Mouse (Mus musculus) brain, adult 2 months (tissue): ENCODE measurements around the gene Rfx7.

Source experiments
- DNase-seq: peaks from one replicate; pipeline ENCODE4 v3.0.0; 2011; ENCODE audit warnings: low read depth, low spot score

Gene Rfx7

DNA sequence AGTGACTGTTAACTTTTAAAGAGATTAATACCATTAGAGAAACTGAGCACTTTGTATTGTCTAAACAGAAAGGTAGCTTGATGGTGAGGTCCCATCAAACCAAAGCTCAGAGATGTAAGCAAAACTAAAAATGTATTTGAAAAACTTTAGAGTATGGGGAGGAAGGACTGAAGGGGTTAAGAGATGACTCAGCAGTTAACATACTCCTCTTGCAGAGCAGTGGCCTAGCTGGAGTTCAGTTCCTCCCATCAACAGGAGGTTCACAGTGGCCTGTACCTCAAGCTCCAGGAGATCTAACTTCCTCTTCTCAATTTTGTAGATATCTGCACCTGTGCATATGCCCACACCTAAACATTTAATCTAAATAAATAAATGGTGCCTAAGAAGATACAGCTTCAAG lies 11.6 kb downstream of the Rfx7 start:
- no peak for DNase-seq

DNA sequence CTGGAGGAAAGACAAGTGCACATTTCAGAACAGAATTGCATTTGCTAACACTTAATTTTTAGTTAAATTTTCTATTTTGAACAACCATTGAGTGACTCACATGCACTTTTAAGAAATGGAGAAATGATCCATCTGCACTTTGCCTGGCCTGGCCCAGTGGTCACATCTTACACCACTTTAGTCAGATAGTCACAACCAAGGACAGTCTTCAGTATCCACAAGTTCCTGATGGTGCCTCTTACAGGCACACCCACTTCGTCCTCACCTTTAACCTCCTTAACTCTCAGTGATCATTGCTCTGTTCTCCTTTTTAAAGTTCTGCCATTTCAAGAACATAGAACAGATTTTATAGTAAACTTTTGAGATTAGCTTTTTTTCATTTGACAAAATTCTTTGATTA lies 26.7 kb downstream of the Rfx7 start:
- no peak for DNase-seq

DNA sequence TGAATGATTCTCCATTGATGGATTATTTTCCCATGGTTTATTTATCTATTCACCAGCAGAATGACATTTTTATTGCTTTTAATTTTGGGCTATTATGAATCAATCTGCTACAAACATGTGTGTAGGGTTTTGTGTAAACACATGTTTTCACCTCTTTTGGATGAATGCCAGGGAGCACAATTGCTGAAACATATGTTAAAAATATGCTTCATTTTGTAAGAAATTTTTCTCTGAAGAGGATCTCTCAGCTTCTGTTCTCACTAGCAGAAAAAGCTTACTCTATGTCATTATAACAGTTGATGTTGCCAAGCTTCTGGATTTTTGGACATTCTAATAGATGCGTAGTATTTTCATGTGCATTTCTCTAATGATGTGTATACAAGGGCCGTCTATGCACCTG lies 28.3 kb downstream of the Rfx7 start:
- peak; percentile 40 for DNase-seq

DNA sequence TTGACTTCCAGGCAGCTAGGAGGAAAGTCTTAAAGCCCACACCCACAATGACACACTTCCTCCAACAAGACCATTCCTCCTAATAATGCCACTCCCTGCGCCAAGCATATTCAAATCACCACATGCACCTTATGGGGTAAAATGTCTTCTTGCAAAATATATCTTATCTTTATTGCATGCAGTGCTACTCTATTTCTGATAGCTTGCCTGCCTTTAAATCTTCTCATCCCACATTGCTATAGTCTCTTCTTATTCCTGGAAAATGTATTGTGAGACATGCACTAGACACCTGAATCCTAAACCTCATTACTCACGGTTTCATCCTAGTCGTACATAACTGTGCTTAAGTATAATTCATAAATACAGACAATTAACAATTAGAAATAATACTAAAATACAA lies 31.2 kb downstream of the Rfx7 start:
- no peak for DNase-seq

DNA sequence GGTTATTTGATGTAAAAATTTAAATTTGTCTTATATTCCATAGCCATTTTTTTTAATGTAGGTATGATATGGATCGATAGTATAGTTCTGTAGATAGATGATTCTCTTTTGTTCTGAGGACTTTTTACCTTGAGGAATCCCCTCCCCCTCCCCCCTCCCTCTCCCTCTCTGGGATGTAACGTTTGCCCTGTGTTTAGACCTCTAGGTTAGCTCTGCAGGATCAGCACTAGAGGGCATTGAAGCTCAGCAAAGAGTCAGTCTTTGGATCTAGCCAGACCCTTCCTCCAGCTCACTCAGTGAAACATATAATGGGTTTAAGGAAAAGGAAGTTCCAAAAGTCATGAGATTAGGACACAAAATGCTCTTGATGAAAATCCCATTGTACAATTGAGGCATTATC lies 35.1 kb downstream of the Rfx7 start:
- DNase-seq, result no peak

GRCm38 (mm10) chr9:72580216-72580615 lies 48.2 kb downstream of the Rfx7 start:
- DNase-seq, result no peak

DNA sequence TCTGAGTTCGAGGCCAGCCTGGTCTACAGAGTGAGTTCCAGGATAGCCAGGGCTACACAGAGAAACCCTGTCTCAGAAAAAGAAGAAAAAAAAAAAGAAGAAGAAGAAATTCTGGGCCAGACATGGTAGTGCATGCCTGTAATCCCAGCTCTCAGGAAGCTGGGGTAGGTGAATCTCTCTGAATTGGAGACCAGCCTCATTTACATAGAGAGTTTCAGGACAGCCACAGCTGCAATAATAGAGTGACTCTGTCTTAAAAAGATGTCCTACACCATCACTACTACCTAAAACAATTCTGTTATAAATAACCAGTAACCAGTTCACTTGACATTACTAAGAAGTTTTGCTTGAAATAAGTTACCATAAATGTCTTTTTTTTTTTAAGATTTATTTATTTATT lies 58.8 kb downstream of the Rfx7 start:
- DNase-seq, result no peak

- DNase-seq, result no peak
Measured at GRCm38 (mm10) chr9:72592016-72592415, 60.0 kb downstream of the Rfx7 start.

DNA sequence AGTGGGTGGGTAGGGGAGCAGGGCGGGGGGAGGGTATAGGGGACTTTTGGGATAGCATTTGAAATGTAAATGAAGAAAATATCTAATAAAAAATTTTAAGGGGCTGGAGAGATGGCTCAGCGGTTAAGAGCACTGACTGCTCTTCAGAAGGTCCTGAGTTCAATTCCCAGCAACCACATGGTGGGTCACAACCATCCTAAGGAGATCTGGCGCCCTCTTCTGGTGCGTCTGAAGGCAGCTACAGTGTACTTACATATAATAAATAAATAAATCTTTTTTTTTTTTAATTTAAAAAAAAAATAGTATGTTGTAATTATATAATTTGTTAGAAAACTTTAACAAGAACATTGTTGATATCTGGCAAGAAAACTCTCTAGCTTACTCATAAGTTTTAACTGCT lies 62.6 kb downstream of the Rfx7 start:
- peak; percentile 48 for DNase-seq

DNA sequence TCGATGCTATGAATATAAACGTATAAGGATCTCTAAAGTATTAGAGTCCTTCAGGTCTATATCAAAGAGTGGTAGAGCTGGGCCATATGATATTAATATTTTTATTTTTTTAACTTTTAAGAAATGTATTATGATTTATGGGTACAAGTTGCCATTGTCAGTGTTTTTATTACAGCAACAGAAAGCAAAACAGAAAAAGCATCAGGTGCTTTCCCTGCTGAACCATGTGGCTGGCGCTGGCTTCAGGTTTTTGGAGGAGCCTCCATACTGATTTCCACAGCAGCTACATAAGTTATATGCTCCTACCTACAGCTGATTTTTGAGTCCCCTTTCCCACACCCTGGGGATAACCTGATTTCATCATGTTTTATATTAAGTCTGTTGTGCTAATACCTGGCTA lies 68.1 kb downstream of the Rfx7 start:
- no peak for DNase-seq

DNA sequence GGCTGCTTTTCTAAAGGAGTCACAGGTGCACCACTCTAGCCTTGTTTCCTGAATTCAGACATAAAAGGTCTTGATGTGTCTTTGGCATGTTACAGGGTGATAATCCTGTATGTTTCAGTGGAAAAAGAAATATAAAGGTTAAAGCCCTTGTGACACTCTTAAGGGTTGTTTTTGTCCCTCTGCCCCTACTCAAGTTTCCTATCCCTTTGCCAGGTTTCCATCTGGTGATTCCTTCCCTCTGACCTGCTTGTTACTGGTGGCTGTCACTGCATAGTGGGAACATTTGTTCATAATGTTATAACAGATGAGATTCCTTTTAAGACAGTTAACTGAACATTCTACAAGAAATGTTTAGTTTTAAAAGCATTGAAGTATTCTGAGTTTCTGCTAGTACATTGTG lies 77.7 kb downstream of the Rfx7 start:
- no peak for DNase-seq

GRCm38 (mm10) chr9:72613884-72614283 lies 81.8 kb downstream of the Rfx7 start:
- DNase-seq, result peak; percentile 66

DNA sequence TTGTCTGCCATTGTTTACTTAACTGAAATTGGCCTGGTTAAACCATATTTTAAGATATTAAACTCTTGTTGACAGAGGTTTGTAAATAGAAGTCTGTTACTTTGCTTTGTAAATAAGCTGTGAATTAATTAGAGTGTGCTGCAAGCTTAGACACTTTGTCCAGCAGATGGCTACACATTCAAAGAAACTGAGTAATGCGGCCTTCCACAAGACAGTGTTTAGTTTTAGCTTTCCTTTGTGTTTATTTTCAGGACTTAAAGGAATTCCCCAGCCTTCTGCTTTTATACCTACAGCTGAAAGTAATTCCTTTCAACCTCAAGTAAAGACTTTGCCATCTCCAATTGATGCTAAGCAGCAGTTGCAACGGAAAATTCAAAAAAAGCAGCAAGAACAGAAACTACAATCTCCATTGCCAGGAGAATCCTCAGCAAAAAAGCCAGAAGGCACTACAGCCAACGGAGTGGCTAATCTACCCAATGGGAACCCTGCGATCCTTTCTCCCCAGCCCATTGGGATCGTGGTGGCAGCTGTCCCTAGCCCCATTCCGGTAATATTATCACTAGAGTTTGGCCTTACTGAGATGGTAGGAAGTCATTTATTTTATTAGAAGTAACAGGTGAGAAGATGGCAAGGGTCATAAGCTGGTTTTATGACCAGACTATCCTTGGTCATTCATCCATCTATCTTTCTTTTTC lies 82.9 kb downstream of the Rfx7 start:
- peak; percentile 71 for DNase-seq

GRCm38 (mm10) chr9:72618037-72618436 lies 86.0 kb downstream of the Rfx7 start:
- peak; percentile 21 for DNase-seq

- no peak for DNase-seq
Measured at GRCm38 (mm10) chr9:72623605-72624004, 91.6 kb downstream of the Rfx7 start.

- no peak for DNase-seq
Measured at GRCm38 (mm10) chr9:72627598-72627997, 95.6 kb downstream of the Rfx7 start.

- peak; percentile 82 for DNase-seq
Measured at GRCm38 (mm10) chr9:72628591-72628990, 96.6 kb downstream of the Rfx7 start.

GRCm38 (mm10) chr9:72632198-72632597 lies 100.2 kb downstream of the Rfx7 start:
- no peak for DNase-seq

DNA sequence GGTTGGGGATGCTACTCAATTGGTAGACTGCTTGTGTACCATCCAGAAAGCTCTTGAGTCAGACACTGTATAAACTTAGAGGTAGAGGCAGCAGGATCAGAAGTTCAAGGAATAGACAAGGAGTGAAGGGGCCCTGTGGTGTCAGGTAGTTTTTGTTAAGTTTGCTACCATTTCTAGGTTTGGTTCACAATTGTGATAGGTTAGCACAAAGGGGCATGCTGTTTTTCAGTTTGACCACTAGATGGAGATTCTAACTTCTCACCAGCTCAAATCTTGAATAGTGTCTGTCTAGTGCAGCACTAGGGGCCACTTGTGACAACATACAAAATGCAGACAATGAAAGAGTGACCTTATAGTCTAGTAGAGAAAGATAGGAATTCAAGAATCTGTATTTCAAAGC lies 103.1 kb downstream of the Rfx7 start:
- peak; percentile 70 for DNase-seq

GRCm38 (mm10) chr9:72636547-72636946 lies 104.5 kb downstream of the Rfx7 start:
- DNase-seq, result no peak

DNA sequence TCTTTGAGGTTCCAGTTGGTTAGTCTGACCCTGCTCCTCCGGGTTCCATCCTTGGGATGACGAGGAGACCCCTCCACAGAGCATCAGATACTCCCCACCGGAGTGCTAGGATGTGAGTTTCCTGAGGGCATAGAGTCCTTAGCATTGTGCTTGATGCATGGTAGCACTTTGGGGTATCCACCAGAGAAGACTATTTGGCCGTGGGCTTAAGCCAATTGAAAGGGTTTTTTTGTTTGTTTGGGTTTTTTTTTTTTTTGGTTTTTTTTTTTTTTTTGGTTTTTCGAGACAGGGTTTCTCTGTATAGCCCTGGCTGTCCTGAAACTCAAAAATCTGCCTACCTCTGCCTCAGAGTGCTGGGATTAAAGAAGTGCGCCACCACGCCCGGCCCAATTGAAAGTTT lies 105.2 kb downstream of the Rfx7 start:
- no peak for DNase-seq

DNA sequence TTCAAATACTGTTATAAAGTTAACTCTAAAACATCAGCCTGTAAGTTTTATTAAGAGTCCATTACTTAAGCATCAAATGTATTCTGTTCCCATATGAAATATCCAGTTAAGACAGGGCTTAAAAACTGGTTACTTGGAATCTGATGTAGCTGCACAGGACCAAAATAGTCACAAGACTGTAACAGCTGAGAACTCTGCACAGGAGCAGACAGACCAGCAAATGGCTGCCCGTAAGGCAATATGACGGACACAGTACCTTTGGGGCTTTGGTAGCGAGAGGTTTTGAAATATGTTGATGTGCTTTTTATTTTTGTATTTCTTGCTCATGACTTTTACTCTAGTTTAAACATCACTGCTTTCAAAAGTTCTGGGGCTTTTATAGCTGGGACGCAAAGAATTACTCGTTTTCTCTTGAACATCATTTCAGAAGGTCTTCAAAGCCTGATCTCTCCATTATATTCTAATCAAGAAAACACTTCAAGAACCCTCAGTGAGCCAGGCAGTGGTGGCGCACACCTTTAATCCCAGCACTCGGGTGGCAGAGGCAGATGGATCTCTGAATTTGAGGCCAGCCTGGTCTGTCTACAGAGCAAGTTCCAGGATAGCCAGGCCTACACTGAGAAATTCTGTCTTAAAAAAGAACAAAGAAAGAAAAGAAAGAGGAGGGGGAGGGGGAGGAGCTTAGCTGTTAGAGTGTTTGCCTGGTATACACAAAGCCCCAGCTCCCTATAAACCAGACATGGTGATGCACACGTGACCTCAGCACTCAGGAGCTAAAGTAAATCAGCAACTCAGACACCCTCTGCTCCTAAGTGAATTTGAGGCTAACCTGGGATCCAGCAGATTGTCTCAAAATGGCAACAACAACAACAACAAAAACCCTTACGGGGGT lies 107.2 kb downstream of the Rfx7 start:
- DNase-seq, result peak; percentile 61
